Mouse (Mus musculus): ENCODE results near the gene Nmbr. TPM values are rescaled to one million over a fixed set of nuclear protein-coding genes. Genes with fewer than 3 reads are reported as not detected.
A peak's percentile ranks its signal among the peaks of the same experiment; 100 is the strongest.

Gene Nmbr
- 0.31 and 0.43 TPM in 2 replicates for polyA plus RNA-seq (2015; fragmentation: Nextera tagmentation; extraction: Ambion mirVana)

GRCm38 (mm10) chr10:14705072-14706066, at the start of gene Nmbr, which contains the start of gene Vta1:
TSS of gene Nmbr (plus strand) at chr10:14705591.
TSS of gene Vta1 (minus strand) at chr10:14705560.
- DNase-seq (ENCODE audit: low spot score), result peak; percentile 99
- Histone ChIP-seq H3K36me3 (ENCODE audit: insufficient read depth, low read length) (no peaks in the 10 kb centered on the region), H3K4me3 (replicated peaks; ENCODE audit: low read depth, low read length) (peak within 1 kb of the TSS; percentile 88), H3K9me3 (replicated peaks; ENCODE audit: low read length) (no peaks in the 10 kb centered on the region), H3K9ac (ENCODE audit: low read depth, low read length) (peak within 1 kb of the TSS; percentile 81), H3K27ac (peak within 1 kb of the TSS; percentile 75), H3K27me3 (ENCODE audit: insufficient read depth, low read length) (no peaks in the 10 kb centered on the region), H3K4me2 (ENCODE audit: low read length) (peak within 1 kb of the TSS; percentile 64), H3K4me1 (replicated peaks; ENCODE audit: insufficient read depth, low read length) (0 out of 2 replicates have a peak, but pooled peaks cover 12% of the 10 kb centered on the region)
- peak; percentile 97 for ATAC-seq (replicated peaks; ENCODE audit: low FRiP score, low read depth)
- WGBS, result under 1% methylated on average over 48 of the region's 50 CpGs
- TF ChIP-seq CTCF (IDR thresholded peaks at IDR 0.05; ENCODE audit: low read depth), result peak; percentile 90

GRCm38 (mm10) chr10:14660875-14661274, 44.5 kb upstream of the Nmbr start:
- Histone ChIP-seq H3K9ac (ENCODE audit: low read depth, low read length) (no peak overlapping the region), H3K4me3 (replicated peaks; ENCODE audit: low read depth, low read length) (no peak overlapping the region), H3K27me3 (ENCODE audit: insufficient read depth, low read length) (no peaks in the 10 kb centered on the region), H3K27ac (no peak overlapping the region), H3K9me3 (replicated peaks; ENCODE audit: low read length) (no peaks in the 10 kb centered on the region), H3K4me2 (ENCODE audit: low read length) (no peak overlapping the region), H3K36me3 (ENCODE audit: insufficient read depth, low read length) (peaks cover 12% of the 10 kb centered on the region; the same call in 1 of the 2 replicates), H3K4me1 (replicated peaks; ENCODE audit: insufficient read depth, low read length) (no peaks in the 10 kb centered on the region)
- WGBS, result 88% methylated on average over 2 of the region's 2 CpGs
- ATAC-seq (replicated peaks; ENCODE audit: low FRiP score, low read depth), result no peak
- DNase-seq (ENCODE audit: low spot score), result no peak
- no peak for TF ChIP-seq CTCF (IDR thresholded peaks at IDR 0.05; ENCODE audit: low read depth)

DNA sequence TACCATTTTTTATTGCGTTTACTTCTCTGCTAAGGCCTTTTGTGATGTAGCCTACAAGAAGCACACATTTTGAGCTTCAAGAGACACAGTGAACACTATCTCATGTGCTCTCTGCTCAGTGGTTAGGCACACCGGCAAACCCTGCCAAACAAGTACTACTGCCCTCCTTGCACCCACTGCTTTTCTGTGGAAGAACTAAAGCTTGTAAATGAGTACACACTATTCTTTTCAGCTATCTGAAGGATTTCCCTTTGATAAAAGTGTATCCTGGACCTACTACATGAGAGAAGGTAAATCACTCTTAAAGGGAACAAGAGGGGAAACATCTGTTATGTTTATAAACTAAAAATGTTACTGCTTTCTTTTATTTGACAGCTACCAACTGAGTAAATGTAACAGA, 39.2 kb upstream of the Nmbr start:
- Histone ChIP-seq H3K4me1 (replicated peaks; ENCODE audit: insufficient read depth, low read length) (no peaks in the 10 kb centered on the region), H3K9me3 (replicated peaks; ENCODE audit: low read length) (no peaks in the 10 kb centered on the region), H3K4me2 (ENCODE audit: low read length) (no peak overlapping the region), H3K27ac (no peak overlapping the region), H3K4me3 (replicated peaks; ENCODE audit: low read depth, low read length) (no peak overlapping the region), H3K27me3 (ENCODE audit: insufficient read depth, low read length) (no peaks in the 10 kb centered on the region), H3K36me3 (ENCODE audit: insufficient read depth, low read length) (peaks cover 7% of the 10 kb centered on the region; the same call in 1 of the 2 replicates), H3K9ac (ENCODE audit: low read depth, low read length) (no peak overlapping the region)
- no peak for ATAC-seq (replicated peaks; ENCODE audit: low FRiP score, low read depth)
- no peak for TF ChIP-seq CTCF (IDR thresholded peaks at IDR 0.05; ENCODE audit: low read depth)
- peak; percentile 5 for DNase-seq (ENCODE audit: low spot score)
- WGBS, result 89% methylated on average over 2 of the region's 2 CpGs

GRCm38 (mm10) chr10:14685663-14686062, 19.7 kb upstream of the Nmbr start:
- H3K27me3 ChIP-seq (ENCODE audit: insufficient read depth, low read length), result no peaks in the 10 kb centered on the region
- ATAC-seq (replicated peaks; ENCODE audit: low FRiP score, low read depth), result no peak
- peak; percentile 19; the same call in 1 of the 2 replicates for TF ChIP-seq CTCF (IDR thresholded peaks at IDR 0.05; ENCODE audit: low read depth)
- H3K9ac ChIP-seq (ENCODE audit: low read depth, low read length), result no peak overlapping the region
- no peak overlapping the region for H3K27ac ChIP-seq
- no peak overlapping the region for H3K4me3 ChIP-seq (replicated peaks; ENCODE audit: low read depth, low read length)
- DNase-seq (ENCODE audit: low spot score), result no peak
- no peak overlapping the region for H3K4me2 ChIP-seq (ENCODE audit: low read length)
- H3K4me1 ChIP-seq (replicated peaks; ENCODE audit: insufficient read depth, low read length), result no peaks in the 10 kb centered on the region
- H3K36me3 ChIP-seq (ENCODE audit: insufficient read depth, low read length), result peaks cover 7% of the 10 kb centered on the region
- 98% methylated on average over 1 of the region's 1 CpGs for WGBS
- H3K9me3 ChIP-seq (replicated peaks; ENCODE audit: low read length), result no peaks in the 10 kb centered on the region

DNA sequence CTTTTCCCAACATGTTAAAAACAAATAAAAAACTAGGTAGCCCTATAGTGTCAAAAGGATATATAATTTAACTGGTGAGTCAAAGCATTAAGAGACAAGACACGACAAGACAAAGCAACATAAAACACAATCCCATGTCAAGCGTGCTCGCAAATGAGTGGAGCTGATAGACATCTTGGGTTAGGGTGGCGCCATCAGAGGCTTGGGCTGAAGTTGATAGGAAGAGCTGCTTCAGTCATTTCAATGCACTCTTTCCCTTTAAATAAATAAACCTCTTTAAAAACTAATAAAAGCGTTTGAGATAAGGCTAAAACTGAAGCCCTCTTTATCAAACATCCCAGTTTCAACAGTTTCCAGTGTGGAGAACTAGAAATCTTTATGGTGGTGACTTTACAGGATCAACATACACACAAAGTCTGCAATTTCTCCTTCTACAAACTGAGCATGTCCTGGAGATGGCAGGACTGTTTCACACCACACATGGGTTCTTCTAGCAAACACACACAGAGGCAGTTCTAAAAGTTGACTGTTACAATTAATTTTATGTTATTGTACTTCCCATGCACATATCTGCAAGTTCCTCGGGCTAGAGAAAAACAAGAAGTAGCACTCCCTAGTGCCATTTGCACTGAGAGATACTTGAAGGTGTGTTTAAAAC, 16.5 kb upstream of the Nmbr start:
- TF ChIP-seq CTCF (IDR thresholded peaks at IDR 0.05; ENCODE audit: low read depth), result no peak

GRCm38 (mm10) chr10:14690349-14690748, 15.0 kb upstream of the Nmbr start:
- Histone ChIP-seq H3K9me3 (replicated peaks; ENCODE audit: low read length) (no peaks in the 10 kb centered on the region), H3K4me1 (replicated peaks; ENCODE audit: insufficient read depth, low read length) (no peaks in the 10 kb centered on the region), H3K9ac (ENCODE audit: low read depth, low read length) (no peak overlapping the region), H3K4me2 (ENCODE audit: low read length) (no peak overlapping the region), H3K36me3 (ENCODE audit: insufficient read depth, low read length) (peaks cover 7% of the 10 kb centered on the region), H3K4me3 (replicated peaks; ENCODE audit: low read depth, low read length) (no peak overlapping the region), H3K27ac (no peak overlapping the region), H3K27me3 (ENCODE audit: insufficient read depth, low read length) (no peaks in the 10 kb centered on the region)
- no peak for TF ChIP-seq CTCF (IDR thresholded peaks at IDR 0.05; ENCODE audit: low read depth)
- WGBS, result 84% methylated on average over 3 of the region's 3 CpGs
- no peak for ATAC-seq (replicated peaks; ENCODE audit: low FRiP score, low read depth)
- DNase-seq (ENCODE audit: low spot score), result no peak

More for the DNA sequence above, 16.5 kb upstream of the Nmbr start:
- Histone ChIP-seq H3K27ac (no peak overlapping the region), H3K4me1 (replicated peaks; ENCODE audit: insufficient read depth, low read length) (no peaks in the 10 kb centered on the region), H3K4me3 (replicated peaks; ENCODE audit: low read depth, low read length) (no peak overlapping the region), H3K4me2 (ENCODE audit: low read length) (no peak overlapping the region), H3K9ac (ENCODE audit: low read depth, low read length) (no peak overlapping the region), H3K27me3 (ENCODE audit: insufficient read depth, low read length) (no peaks in the 10 kb centered on the region), H3K9me3 (replicated peaks; ENCODE audit: low read length) (no peaks in the 10 kb centered on the region), H3K36me3 (ENCODE audit: insufficient read depth, low read length) (peaks cover 7% of the 10 kb centered on the region)
- ATAC-seq (replicated peaks; ENCODE audit: low FRiP score, low read depth), result no peak
- no peak for DNase-seq (ENCODE audit: low spot score)
- WGBS, result 82% methylated on average over 6 of the region's 6 CpGs
